ENCODE assay signal across 14 mouse cellular contexts in the genomic region with DNA sequence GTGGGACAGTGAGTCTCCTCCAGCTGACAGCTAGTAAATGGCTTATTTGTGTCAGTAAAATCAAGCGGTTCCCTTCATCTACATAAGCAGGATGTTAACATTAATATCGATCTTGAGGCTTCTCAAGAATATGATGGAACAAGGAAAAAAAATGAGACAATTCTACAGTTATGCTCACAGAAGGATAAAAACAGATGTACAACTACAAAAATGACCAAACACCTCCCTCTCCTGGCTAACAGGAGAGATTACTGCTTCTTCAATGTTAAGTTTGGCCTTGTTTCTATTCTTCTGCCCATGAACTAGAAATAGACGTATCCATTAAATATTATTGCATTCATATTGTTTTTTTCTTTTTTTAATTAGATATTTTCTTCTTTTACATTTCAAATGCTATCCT.
DNase-seq lines count a peak whose midpoint lies in the region; ATAC-seq and TF ChIP-seq lines count a peak whose summit lies in the region.
"Had no signal": no experiment of that assay in that cellular context is flagged by ENCODE, and none has a peak within 500 bp of the region (broad histone marks: within the 10 kb centered on the region; RNA-seq: fewer than 3 reads in every experiment).

No protein-coding gene starts in this region.

- DNase-seq in embryonic facial prominence, embryonic 11.5 days (ENCODE audit: low spot score) = peak; percentile 45
- DNase-seq in embryonic facial prominence, embryonic 10.5 days (ENCODE audit: low spot score) = no peak
- DNase-seq in left cerebral cortex, adult 2 months (ENCODE audit: extremely low spot score in 1 of 2, low spot score in 2 of 2) = no peak
- DNase-seq in left cerebral cortex, postnatal 10 days (ENCODE audit: extremely low spot score in 1 of 2, low spot score in 2 of 2) = no peak
- DNase-seq in A20 (ENCODE audit: low read depth, low spot score) = peak; percentile 26
- peak; percentile 54 for DNase-seq in fibroblast of lung, adult 2 months (ENCODE audit: low read depth)
- DNase-seq in adrenal gland, adult 2 months = no peak
- DNase-seq in right cerebral cortex, postnatal 36 days (ENCODE audit: low spot score in 2 of 2) = no peak
- DNase-seq: cerebellum, postnatal 25 days; layer of hippocampus, postnatal 36 days had no signal

- no peaks in the 10 kb centered on the region for H3K36me3 ChIP-seq in embryonic facial prominence, embryonic 11.5 days (replicated peaks; ENCODE audit: control insufficient read depth, insufficient read depth, low read depth, low read length)
- H3K36me3 ChIP-seq in embryonic facial prominence, embryonic 10.5 days (replicated peaks) = no peaks in the 10 kb centered on the region
- H3K36me3 ChIP-seq: heart, embryonic 10.5 days; hindbrain, embryonic 13.5 days had no signal

- no peak overlapping the region for H3K4me2 ChIP-seq in embryonic facial prominence, embryonic 11.5 days (ENCODE audit: low read depth, low read length)
- H3K4me2 ChIP-seq: hindbrain, embryonic 13.5 days; liver, embryonic 11.5 days had no signal

- no peak overlapping the region for H3K4me3 ChIP-seq in embryonic facial prominence, embryonic 11.5 days (ENCODE audit: low read depth, low read length)
- no peak overlapping the region for H3K4me3 ChIP-seq in embryonic facial prominence, embryonic 10.5 days
- no peak overlapping the region for H3K4me3 ChIP-seq in left cerebral cortex, adult 2 months
- H3K4me3 ChIP-seq: erythroblast, embryonic 14.5 days; heart, embryonic 10.5 days; hindbrain, embryonic 13.5 days had no signal

- no peak for ATAC-seq in embryonic facial prominence, embryonic 11.5 days (replicated peaks; ENCODE audit: insufficient number of reproducible peaks, low FRiP score, low TSS enrichment, low read depth)

- H3K9me3 ChIP-seq in embryonic facial prominence, embryonic 11.5 days (replicated peaks; ENCODE audit: control insufficient read depth, low read length) = no peaks in the 10 kb centered on the region
- H3K9me3 ChIP-seq in embryonic facial prominence, embryonic 10.5 days = no peaks in the 10 kb centered on the region
- H3K9me3 ChIP-seq: heart, embryonic 10.5 days; hindbrain, embryonic 13.5 days had no signal

- H3K27ac ChIP-seq in embryonic facial prominence, embryonic 11.5 days (replicated peaks; ENCODE audit: low read depth, low read length) = no peak overlapping the region
- no peak overlapping the region for H3K27ac ChIP-seq in embryonic facial prominence, embryonic 10.5 days (replicated peaks)
- no peak overlapping the region for H3K27ac ChIP-seq in left cerebral cortex, adult 2 months
- H3K27ac ChIP-seq: heart, embryonic 10.5 days; hindbrain, embryonic 13.5 days had no signal

- H3K4me1 ChIP-seq in embryonic facial prominence, embryonic 11.5 days (ENCODE audit: control insufficient read depth, insufficient read depth, low read length) = no peaks in the 10 kb centered on the region; the same call in 1 of the 2 replicates
- peaks cover 41% of the 10 kb centered on the region for H3K4me1 ChIP-seq in embryonic facial prominence, embryonic 10.5 days

- H3K9ac ChIP-seq in embryonic facial prominence, embryonic 11.5 days (replicated peaks; ENCODE audit: low read length) = no peak overlapping the region
- H3K9ac ChIP-seq: hindbrain, embryonic 13.5 days had no signal

- intact Hi-C loops in left cerebral cortex, adult 2 months (cut with DNase I) = loop anchor here (5.0 kb wide), 1 partner anchor 172 kb away; no protein-coding TSS in a partner anchor
- intact Hi-C loops in left cerebral cortex, postnatal 10 days (cut with DNase I) = no loop called here

- peak; percentile 60 for TF ChIP-seq CTCF in left cerebral cortex, adult 2 months (IDR thresholded peaks at IDR 0.05)

- H3K27me3 ChIP-seq in embryonic facial prominence, embryonic 11.5 days (ENCODE audit: control insufficient read depth, insufficient read depth, low read length) = no peaks in the 10 kb centered on the region
- H3K27me3 ChIP-seq in embryonic facial prominence, embryonic 10.5 days (replicated peaks; ENCODE audit: low read depth, poor library complexity, severe bottlenecking) = no peaks in the 10 kb centered on the region
- H3K27me3 ChIP-seq: hindbrain, embryonic 13.5 days had no signal

- WGBS in embryonic facial prominence, embryonic 11.5 days = 83% methylated on average over 3 of the region's 3 CpGs
- WGBS in embryonic facial prominence, embryonic 10.5 days = 89% methylated on average over 3 of the region's 3 CpGs

Comparison
In these comparisons a context has a peak if more than half of its experiments do, and no peak if none do; other contexts are left out.
1. DNase-seq: peak in embryonic facial prominence, embryonic 11.5 days (single experiment), A20 (single experiment) and fibroblast of lung, adult 2 months (single experiment); none in embryonic facial prominence, embryonic 10.5 days (single experiment), left cerebral cortex, adult 2 months (0 of 2), left cerebral cortex, postnatal 10 days (0 of 2), adrenal gland, adult 2 months (single experiment) and right cerebral cortex, postnatal 36 days (0 of 2).